Mouse (Mus musculus) ovary, adult 18-20 months (tissue): ENCODE measurements around the gene B3gntl1.
"Not testable (repeated sequence)": the region's sequence is repeated elsewhere in the genome, so short reads cannot be mapped to it uniquely, and the experiment has no call there.

Experiments
- DNase-seq: peaks from one replicate; pipeline ENCODE4 v3.0.0; 2022; ENCODE audit warnings: low spot score, mixed read lengths

Gene B3gntl1

DNA sequence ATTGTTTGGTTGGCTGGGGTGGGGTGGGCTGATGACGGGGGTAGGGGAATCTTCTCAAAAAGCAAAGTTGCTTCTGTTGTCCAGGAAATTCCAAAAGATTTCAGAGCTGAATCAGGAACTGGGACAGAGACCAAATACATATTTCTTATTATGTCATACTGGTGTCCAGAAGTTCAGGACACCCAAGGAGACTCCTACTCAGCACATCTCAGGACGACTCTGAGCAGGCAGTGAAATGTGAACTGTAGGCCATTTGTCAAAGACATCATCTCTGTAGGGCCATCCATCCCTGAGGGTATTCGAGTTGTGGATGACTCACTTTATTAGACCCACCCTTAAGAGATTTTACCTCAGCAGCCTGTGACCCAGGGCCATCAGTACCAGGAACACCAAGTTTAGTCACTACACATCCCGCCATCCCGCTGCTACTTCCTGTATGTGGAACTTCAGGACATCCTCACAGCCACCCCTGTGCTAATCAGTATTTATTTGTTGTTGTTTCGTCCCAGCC is 12.6 kb upstream of the B3gntl1 start:
- DNase-seq, result no peak

DNA sequence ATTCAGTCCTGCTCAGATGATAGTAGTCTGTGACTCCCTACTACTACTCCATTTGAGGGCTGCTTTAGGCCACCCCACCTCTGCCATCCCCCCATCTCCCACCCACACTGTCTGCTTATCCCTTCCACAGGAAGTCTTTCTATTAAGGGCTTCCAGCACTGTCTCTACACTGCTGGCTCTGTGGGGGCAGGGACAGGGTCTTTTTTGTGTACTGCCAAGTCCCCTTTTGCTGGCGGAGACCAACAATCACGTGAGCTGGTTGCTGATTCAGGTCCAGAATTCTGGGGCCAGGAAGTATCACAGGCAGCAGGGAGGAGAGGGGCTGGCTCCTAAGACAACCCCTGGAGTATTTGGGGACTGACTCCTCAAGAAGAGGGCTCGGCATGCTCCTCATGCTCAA is 10.3 kb upstream of the B3gntl1 start:
- DNase-seq, result no peak

GRCm38 (mm10) chr11:121680750-121681149 is 7.8 kb upstream of the B3gntl1 start:
- no peak for DNase-seq

GRCm38 (mm10) chr11:121679581-121679980 is 6.6 kb upstream of the B3gntl1 start:
- no peak for DNase-seq

DNA sequence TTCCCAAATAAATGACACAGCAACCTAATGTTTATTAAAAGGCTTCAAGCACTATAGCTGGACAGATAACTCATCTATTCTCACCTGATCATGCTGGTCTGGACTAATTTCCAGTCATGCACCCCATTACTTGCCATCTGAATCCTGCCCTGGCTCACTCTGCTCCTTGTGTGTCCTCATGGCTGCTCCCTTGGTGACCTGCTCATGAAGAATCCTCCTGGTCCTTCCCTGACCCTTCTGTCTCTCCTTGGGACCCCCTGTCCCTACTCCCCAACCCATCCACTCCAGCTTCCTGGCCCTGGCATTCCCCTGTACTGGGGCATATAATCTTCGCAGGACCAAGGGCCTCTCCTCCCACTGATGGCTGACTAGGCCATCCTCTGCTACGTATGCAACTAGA is 3.9 kb upstream of the B3gntl1 start:
- no peak for DNase-seq

GRCm38 (mm10) chr11:121673629-121674028 is 676 bp upstream of the B3gntl1 start:
- DNase-seq, result no peak

- DNase-seq, result peak; percentile 32
Observed at GRCm38 (mm10) chr11:121672312-121672989, 502 bp downstream of the B3gntl1 start.

GRCm38 (mm10) chr11:121670926-121671325 is 2.0 kb downstream of the B3gntl1 start:
- DNase-seq, result no peak

DNA sequence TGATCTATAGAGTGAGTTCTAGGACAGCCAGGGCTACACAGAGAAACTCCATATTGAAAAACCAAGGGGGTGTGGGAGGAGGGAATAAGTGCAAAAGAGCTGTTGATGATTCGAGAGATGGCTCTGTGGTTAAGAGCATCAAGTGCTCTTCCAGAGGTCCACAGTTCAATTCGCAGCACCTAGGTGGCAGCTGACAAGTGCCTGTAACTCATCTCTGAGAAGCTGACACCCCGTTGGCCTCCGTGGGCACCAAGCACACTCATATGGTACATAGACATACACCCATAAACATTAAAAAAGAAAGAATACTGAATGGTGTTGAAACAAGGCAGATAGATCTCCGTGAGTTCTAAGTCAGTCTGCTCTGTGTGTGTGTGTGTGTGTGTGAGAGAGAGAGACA is 4.2 kb downstream of the B3gntl1 start:
- DNase-seq, result no peak

DNA sequence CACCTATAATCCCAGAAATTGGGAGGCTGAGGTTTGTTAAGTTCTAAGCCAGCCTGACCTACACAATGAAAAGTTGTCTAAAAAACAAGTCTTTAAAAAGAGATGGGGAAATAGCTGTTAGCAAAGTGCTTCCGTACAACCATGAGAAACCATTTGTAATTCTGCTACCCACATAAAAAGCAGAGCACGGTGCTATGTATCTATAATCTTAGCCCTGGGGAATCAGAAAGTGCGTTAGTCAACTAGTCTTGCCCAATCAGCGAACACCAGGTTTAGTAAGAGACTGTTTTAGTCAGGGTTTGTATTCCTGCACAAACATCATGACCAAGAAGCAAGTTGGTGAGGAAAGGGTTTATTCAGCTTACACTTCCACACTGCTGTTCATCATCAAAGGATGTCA is 5.4 kb downstream of the B3gntl1 start:
- no peak for DNase-seq

DNA sequence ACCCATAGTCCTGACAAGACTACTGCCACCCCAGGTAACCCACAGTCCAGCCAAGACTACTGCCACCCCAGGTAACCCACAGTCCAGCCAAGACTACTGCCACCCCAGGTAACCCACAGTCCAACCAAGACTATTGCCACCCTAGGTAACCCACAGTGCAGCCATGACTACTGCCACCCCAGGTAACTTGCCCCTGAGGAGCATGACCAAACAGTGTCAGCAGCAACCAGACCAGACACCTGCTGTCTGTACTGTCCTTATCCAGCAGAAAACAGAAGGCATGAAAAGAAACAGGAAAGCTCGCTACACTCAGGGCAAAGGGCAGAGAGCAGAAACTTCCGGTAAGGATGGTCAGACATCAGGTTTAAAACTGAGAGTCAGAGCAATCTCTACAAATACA is 11.8 kb downstream of the B3gntl1 start:
- no peak for DNase-seq

DNA sequence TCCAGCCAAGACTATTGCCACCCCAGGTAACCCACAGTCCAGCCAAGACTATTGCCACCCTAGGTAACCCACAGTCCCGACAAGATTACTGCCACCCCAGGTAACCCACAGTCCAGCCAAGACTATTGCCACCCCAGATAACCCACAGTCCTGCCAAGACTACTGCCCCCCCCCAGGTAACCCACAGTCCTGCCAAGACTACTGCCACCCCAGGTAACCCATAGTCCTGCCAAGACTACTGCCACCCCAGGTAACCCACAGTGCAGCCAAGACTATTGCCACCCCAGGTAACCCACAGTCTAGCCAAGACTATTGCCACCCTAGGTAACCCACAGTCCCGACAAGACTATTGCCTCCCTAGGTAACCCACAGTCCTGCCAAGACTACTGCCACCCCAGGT is 12.3 kb downstream of the B3gntl1 start:
- not testable (repeated sequence) for DNase-seq

GRCm38 (mm10) chr11:121658151-121658550 is 14.8 kb downstream of the B3gntl1 start:
- no peak for DNase-seq

GRCm38 (mm10) chr11:121655807-121656511 is 17.0 kb downstream of the B3gntl1 start:
- DNase-seq, result no peak

DNA sequence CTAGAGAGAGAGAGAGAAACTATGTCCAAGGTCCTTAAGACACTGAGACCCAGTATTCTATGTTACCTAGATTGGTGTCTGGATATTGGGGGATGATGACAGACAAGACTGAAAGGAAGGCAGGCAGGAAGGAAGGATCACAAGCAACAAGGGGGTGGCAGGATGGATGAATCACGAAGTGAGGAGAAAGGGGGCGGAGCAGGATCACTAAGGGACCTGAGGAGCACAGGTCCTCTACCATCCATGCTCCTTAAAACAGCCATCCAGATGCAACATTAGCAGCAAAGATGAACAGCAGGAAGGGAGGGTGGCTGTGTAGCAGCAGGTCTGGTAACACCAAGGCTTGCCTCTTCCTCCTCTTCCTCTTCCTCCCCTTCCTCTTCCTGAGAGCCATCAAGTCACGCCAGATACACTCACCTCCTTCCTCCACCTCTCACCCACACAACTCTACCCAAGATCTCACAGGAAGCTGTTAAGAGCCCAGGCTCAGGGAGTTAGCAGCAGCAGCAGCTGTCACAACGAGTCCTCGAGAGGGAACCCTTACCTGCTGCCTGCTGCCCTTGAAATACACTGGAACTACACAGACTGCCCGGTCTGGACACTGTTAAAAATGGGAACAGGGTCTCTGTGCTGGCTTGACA is 17.7 kb downstream of the B3gntl1 start:
- DNase-seq, result no peak

- DNase-seq, result no peak
Observed at GRCm38 (mm10) chr11:121654406-121654945, 18.5 kb downstream of the B3gntl1 start.

DNA sequence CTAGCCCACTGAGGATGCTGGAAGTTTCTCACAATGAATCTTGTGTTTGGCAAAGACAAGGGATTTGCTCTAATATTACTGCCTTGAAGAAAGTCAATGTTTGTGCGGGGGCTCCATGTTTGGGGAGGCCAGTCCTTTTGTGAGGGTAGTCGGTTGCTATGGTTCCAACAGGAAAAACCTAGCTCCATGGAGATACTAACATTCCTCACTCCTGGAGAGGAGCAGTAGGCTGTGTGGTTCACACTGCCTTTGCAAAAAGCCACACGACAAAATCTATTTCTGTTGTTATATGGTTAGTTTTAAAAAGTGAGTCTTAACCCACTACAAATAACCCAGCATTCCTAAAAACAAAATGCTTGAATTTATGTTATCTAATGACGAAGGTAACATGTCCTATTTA is 19.3 kb downstream of the B3gntl1 start:
- DNase-seq, result no peak

DNA sequence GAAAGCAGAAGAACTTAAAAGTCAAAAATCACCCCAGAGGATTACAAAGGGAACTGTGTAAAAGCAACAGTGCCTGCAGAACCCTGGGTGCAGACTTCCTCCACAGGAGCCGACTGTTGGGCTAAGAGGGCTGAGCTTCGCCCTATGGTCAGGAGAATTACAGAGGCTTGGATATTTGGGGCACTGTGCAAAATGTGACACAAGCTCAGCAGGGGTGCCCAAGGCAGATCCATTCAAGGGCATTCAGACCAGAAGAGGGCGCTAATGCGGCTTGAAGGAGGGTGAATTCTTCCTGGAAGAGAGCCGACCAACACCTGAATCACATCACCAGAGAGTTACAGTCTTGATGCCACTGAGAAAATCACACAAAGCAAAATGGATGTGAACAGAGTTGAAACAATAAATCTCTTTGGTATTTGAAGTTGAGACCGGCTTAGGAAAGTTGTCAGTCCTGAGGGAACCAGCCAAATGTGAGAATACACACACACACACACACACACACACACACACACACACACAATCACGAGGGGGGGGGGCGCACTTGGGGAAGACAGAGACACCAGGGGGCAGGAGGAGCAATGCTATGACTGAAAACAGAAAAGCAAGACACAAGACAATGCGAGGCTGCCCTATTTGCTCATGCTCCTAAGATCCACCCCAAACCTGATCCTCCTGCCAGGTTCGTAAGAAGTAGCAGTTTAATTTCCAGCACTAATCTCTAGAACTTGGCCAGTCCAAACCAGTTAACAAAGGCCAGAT is 20.2 kb downstream of the B3gntl1 start:
- DNase-seq, result no peak

GRCm38 (mm10) chr11:121651983-121652382 is 21.0 kb downstream of the B3gntl1 start:
- no peak for DNase-seq

- DNase-seq, result no peak
Observed at GRCm38 (mm10) chr11:121651556-121651955, 21.4 kb downstream of the B3gntl1 start.

DNA sequence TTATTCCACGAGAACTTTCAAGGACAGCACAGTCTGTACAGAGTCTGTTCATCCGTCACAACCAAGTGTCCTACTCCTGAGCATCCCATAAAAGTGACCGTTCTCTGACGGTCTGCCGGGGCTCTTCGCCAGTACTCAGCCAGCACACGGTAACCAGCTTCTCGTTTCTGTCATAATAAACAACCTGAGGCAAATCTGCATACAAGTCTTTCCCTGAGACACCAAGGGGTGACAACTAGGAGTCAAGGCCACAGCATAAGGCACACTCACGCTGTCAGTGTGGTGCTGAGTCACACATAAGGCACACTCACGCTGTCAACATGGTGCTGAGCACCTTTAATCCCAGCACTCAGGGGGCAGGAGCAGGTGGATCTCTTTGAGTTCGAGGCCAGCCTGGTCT is 22.3 kb downstream of the B3gntl1 start:
- DNase-seq, result no peak

- peak; percentile 62 for DNase-seq
Observed at GRCm38 (mm10) chr11:121649900-121650299, 23.1 kb downstream of the B3gntl1 start.
